Mouse (Mus musculus) neural tube, embryonic 10.5 days (tissue): Measurements from ENCODE around the gene Il17rb.
A peak's percentile ranks its signal among the peaks of the same experiment; 100 is the strongest.

Experiments used
- DNase-seq: peaks from one replicate; pipeline ENCODE4 v3.0.0-alpha.2; 2017; ENCODE audit warnings: low spot score; ENCODE audit errors: extremely low spot score

The Il17rb gene

DNA sequence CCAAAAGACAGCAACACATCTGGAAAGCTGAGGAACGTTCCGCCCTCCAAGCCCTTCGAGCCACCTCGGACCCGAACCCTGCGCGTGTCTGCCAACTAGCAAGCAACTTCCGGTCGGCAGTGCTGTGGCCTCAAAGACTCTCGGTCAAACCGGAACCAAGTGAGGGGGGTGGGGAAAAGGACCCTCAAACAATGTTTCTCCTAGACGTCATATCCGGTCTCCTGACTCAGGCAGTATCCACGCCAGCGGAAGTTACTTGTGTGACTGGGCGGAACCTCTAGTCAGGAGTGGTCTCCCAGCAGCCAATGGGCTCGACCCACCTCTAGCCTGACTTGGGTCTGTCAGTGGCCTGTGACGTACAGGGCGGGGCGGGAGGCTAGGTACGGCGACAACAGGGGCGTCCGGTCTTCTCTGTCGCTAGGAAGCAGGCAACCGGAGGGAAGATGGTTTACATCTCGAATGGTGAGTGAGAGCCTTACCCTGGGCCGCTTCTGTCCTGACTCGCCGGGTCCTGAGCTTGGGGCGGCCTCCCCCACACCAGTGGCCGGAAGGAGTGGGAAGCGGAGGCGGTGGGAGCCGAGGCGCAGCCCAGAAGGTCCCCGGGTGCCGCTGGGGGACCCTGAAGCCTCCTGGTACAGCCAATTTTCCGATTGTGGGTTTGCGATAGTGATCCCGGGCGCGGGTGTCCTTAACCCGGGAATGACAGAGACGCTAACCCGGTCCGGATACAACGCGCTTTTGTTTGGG is 40.4 kb downstream of the Il17rb start, which contains the start of gene Selenok:
TSS of gene Selenok (plus strand) at position 234 of the 747 bp plus-strand sequence.
- peak; percentile 92 for DNase-seq

DNA sequence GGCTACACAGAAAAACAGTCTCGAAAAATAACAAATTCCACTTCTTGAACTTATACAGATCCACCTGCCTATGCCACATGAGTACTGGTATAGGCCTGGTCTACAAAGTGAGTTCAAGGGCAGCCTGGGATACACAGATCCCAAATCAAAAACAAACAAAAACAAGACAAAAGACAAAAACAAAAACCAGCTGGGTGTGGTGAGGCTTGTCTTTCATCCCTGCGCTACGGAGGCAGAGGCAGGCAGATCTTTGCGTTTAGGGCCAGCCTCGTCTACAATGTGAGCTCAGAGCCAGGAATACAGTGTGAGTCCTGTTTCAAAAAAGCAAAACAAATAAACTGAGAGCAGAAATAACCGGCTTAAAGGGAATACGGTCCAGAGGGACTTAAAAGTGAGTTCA is 41.1 kb downstream of the Il17rb start:
- DNase-seq = no peak

GRCm38 (mm10) chr14:29957393-29957792 is 51.3 kb downstream of the Il17rb start:
- DNase-seq = no peak

DNA sequence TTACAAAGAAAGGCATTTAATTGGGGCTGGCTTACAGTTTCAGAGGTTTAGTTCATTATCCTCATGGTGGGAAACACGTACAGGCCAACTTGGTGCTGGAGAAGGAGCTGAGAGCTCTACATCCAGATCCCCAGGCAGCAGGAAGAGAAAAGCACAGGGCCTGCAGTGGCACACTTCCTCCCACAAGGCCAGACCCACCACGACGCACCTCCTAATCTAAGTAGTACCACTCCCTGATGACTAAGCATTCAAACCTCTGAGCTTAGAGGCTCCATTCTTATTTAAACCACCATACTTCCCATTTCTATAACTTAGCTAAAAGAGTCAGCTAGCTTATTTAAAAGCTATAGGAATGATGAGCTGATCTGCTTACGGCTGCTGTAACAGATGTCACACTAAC is 57.9 kb downstream of the Il17rb start:
- no peak for DNase-seq

DNA sequence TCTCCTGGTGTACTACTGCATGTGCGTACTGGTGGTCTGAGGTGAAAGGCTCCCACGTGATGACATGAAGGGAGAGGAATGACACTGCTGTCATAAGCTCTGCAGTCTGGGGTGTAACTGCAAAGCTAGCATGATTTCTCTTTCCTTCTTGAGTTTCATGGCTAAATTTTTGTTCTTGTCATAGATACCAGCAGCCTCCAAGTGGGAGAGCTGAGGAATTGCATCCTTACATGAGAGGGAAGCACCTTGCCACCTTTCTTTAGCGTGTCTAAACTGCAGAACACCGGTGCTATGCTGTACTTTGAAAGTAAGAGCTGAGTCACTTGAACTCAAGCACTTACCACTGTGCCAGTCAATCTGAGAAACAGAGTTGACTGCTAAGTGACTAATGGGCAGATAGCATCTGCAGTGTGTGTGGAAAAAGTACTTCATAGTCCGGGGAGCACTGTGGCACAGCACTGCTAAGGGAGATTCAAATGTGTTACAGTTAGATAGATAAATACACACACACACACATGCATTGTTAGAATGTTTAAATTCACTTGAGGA is 61.9 kb downstream of the Il17rb start:
- DNase-seq = no peak
